31 mouse cellular contexts compared by ENCODE assay signal in genomic region chr12:118872673-118873072, GRCm38 (mm10). TPM values are rescaled to one million over a fixed set of nuclear protein-coding genes. Genes with fewer than 3 reads are reported as not detected.
"Had no signal": no experiment of that assay in that cellular context is flagged by ENCODE, and none has a peak within 500 bp of the region (broad histone marks: within the 10 kb centered on the region; RNA-seq: fewer than 3 reads in every experiment).

No protein-coding gene starts in this region.

- H3K27me3 ChIP-seq: heart, embryonic 12.5 days; hindbrain, embryonic 12.5 days; intestine, embryonic 15.5 days; limb, embryonic 13.5 days had no signal

- DNase-seq: gastrocnemius, adult 2 months; gastrocnemius, postnatal 10 days; gastrocnemius, postnatal 25 days; heart, adult 18-20 months; heart, postnatal 10 days; heart, postnatal 36 days; kidney, adult 18-20 months; kidney, adult 8-10 months; kidney, postnatal 10 days; kidney, postnatal 25 days; kidney, postnatal 4 days; liver had no signal

- H3K27ac ChIP-seq: gastrocnemius, adult 2 months; heart, embryonic 10.5 days; hindbrain, embryonic 10.5 days; hindbrain, embryonic 12.5 days; hindbrain, embryonic 14.5 days; intestine, embryonic 15.5 days; layer of hippocampus, adult 2 months; left cerebral cortex, adult 2 months; limb, embryonic 13.5 days had no signal

- H3K9ac ChIP-seq: heart, embryonic 12.5 days; hindbrain, embryonic 12.5 days; hindbrain, embryonic 14.5 days; intestine, embryonic 15.5 days; limb, embryonic 13.5 days had no signal

- H3K36me3 ChIP-seq: heart, embryonic 10.5 days; heart, embryonic 12.5 days; hindbrain, embryonic 10.5 days; hindbrain, embryonic 12.5 days; intestine, embryonic 15.5 days; limb, embryonic 13.5 days had no signal

- H3K4me3 ChIP-seq: gastrocnemius, adult 2 months; heart, embryonic 10.5 days; heart, embryonic 12.5 days; hindbrain, embryonic 10.5 days; hindbrain, embryonic 12.5 days; intestine, embryonic 15.5 days; layer of hippocampus, adult 2 months; left cerebral cortex, adult 2 months; limb, embryonic 13.5 days had no signal

- H3K4me2 ChIP-seq: heart, embryonic 12.5 days; hindbrain, embryonic 12.5 days; hindbrain, embryonic 14.5 days; intestine, embryonic 15.5 days; limb, embryonic 13.5 days; liver, embryonic 11.5 days had no signal

- H3K9me3 ChIP-seq: heart, embryonic 10.5 days; heart, embryonic 12.5 days; hindbrain, embryonic 10.5 days; hindbrain, embryonic 12.5 days; intestine, embryonic 15.5 days; limb, embryonic 13.5 days had no signal

- ATAC-seq: hindbrain, embryonic 16.5 days; inflammation-experienced regulatory T-cells, adult 6 months; intestine, embryonic 15.5 days; intestine, postnatal 0 days had no signal

- H3K4me1 ChIP-seq: heart, embryonic 10.5 days; heart, embryonic 12.5 days; hindbrain, embryonic 10.5 days; hindbrain, embryonic 12.5 days; intestine, embryonic 15.5 days had no signal

RNA-seq across cellular contexts. Expression of gene Sp8, which starts 26.5 kb away (rescaled TPM):
- total RNA-seq: gastrocnemius, adult 2 months; gastrocnemius, postnatal 25 days; gastrocnemius, postnatal 4 days; granulocyte monocyte progenitor cell, adult 5-6 weeks; heart, adult 18-20 months; heart, adult 8-10 months; heart, postnatal 10 days; heart, postnatal 36 days had no signal
- polyA plus RNA-seq: heart, embryonic 14.5 days; inflammation-experienced regulatory T-cells, adult 6 months; intestine, embryonic 15.5 days; intestine, postnatal 0 days; kidney, embryonic 14.5 days; kidney, embryonic 16.5 days had no signal
